Mouse (Mus musculus) bone marrow, adult 2 months (tissue): ENCODE data around the gene Rai1.

Experiments
- CTCF ChIP-seq: fragments of 200-500 bp; IDR thresholded peaks from 2 replicates; pipeline ENCODE4 v1.5.1; 2011; ENCODE audit warnings: low read length, control low read depth; ENCODE audit not compliant: control insufficient read depth, insufficient read depth
- POLR2A ChIP-seq: fragments of 200-500 bp; IDR thresholded peaks from 2 replicates; pipeline ENCODE4 v1.6.1; 2011; ENCODE audit warnings: low read depth, mild to moderate bottlenecking, control low read depth, low read length, borderline replicate concordance; ENCODE audit not compliant: control insufficient read depth

GRCm38 (mm10) chr11:60084589-60084988 lies 20.2 kb upstream of the Rai1 start:
- TF ChIP-seq CTCF (peak; percentile 84), POLR2A (no peak)
